Mouse (Mus musculus): Measurements from ENCODE around the gene Med15.

Med15 gene

DNA sequence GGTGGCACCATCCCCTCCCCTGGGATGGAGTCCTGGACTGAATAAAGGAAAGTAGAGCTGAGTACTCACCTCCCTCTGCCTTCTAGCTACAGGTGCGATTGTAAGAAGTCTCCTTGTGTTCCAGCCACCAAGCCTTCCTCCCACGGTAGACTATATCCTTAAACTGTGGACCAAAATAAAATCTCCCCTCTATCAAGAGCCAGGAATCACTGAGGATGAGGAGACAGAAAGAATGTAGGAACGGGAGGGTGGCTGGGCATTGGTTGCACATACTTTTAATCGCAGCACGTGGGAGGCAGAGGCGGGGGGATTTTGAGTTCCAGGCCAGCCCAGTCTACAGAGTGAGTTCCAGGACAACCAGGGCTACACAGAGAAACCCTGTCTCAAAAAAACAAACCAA lies 260 bp downstream of the Med15 start:
- DNase-seq (ENCODE audit: low spot score in 2 of 2), result no peak

GRCm38 (mm10) chr16:17732021-17732420 lies 670 bp downstream of the Med15 start:
- no peak for DNase-seq (ENCODE audit: low spot score in 2 of 2)

GRCm38 (mm10) chr16:17729974-17730373 lies 2.7 kb downstream of the Med15 start:
- no peak for DNase-seq (ENCODE audit: low spot score in 2 of 2)

- peak in 1 of 2 experiments; percentile 30 for DNase-seq (ENCODE audit: low spot score in 2 of 2)
These were observed 5.4 kb downstream of the Med15 start for GRCm38 (mm10) chr16:17727179-17727861.

DNA sequence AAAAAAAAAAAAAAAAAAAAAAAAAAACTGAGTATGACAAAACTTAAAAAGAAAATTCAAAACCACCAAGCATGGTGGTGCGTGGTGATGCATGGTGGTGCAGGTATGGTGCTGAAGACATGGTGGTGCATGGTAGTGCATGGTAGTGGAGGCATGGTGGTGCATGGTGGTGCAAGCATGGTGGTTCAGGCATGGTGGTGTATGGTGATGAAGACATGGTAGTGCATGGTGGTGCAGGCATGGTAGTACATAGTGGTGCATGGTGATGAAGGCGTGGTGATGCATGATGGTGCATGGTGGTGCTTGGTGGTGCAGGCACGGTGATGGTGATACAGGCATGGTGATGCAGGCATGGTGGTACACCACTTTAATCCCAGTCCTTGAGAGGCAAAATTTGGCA lies 8.2 kb downstream of the Med15 start:
- DNase-seq (ENCODE audit: low spot score in 2 of 2), result no peak

DNA sequence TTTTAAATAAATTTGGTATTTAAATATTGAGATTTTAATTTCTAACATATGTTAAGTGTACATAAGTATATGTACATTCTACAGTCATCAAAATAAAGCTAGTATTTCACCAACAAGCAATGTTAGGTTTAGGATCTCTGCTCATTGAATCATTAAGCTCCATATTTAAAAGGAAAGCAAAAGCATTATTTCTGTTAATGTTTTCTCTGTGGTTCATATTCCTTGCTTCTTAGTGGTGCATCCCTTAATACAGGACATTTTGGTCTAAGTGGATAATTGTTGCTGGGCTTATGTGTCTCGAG lies 9.4 kb downstream of the Med15 start:
- DNase-seq (ENCODE audit: low spot score in 2 of 2), result no peak

GRCm38 (mm10) chr16:17722461-17723324 lies 10.0 kb downstream of the Med15 start:
- peak; percentile 72 to 83 for DNase-seq (ENCODE audit: low spot score in 2 of 2)

DNA sequence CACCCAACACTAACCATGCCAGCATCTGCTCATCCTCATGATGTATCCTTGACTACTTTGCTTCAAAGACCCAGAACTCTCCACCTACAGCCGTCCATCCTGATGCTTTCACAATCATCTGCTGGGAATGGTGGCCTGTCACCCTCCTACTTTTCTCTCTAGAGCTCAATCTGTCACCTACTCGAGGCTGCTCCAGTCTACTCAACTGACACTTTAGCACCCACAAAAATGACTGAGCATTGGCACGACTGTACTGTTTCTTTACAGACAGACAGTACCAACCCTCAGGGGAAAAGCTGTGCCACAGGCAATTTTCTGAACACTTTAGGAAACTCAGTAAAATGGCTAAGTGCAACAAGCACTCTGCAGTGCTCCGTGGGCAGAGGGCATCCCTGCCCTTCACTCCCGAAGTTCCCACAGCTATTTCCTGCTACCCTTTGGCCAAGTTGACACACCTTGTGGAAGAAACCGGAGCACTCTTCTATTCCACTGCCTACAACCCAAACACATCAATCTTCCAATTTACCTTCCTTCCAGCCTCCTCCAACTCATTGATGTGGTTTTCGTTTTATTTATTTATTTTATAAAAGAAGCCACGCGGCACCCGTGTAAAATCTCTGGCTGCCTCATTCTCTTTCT lies 10.8 kb downstream of the Med15 start:
- DNase-seq (ENCODE audit: low spot score in 2 of 2), result no peak

DNA sequence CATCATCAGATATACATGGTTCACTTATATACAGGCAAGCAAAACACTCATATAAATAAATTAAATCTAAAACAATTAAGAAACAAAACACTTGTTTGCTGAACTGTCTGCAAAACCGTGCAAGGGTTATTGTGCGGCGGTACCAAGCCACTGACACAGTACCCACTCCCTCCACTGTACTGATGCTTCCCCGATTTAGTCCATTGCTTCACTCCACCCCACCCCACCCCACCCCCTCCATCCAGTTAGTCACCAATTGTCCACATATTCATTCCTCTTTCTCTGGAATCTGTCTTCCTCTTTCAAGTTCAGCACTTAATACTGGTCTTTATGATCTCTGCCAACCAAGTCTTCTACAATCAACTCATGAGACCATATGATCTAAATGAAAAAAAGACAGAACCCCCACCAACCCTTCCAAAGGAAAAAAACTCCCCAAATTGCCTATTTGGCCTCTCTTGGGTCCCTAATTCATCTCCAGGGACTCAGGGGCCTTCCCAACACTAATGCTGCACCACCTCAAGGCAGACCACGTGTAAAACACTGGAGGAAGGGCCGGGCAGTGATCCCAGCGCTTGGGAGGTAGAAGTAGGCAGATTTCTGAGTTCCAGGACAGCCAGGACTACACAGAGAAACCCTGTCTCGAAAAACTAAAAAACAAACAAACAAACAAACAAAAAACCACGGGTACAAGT lies 11.4 kb downstream of the Med15 start:
- no peak for DNase-seq (ENCODE audit: low spot score in 2 of 2)

GRCm38 (mm10) chr16:17717791-17718190 lies 14.9 kb downstream of the Med15 start:
- DNase-seq (ENCODE audit: low spot score in 2 of 2), result no peak

DNA sequence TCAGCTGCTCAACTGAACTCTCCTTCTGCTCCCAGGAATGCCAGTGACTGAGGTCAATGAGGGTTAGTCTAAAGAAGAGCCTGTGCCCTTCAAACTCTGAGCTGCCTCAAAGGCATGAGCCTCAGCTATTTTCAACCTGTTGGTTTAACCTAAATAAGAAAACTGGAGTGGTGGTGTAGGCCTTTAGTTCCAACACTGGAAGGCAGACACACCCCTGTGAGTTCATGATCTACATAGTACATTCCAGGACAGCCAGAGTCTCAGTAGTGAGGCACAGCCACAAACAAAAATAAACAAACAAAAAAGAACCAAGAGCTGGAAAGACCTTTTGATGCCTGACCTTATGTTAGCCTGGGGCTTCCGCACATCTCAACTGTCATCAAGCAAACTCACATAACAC lies 25.1 kb downstream of the Med15 start:
- no peak for DNase-seq (ENCODE audit: low spot score in 2 of 2)

- DNase-seq (ENCODE audit: low spot score in 2 of 2), result no peak
These were observed 31.7 kb downstream of the Med15 start for GRCm38 (mm10) chr16:17701043-17701405.

DNA sequence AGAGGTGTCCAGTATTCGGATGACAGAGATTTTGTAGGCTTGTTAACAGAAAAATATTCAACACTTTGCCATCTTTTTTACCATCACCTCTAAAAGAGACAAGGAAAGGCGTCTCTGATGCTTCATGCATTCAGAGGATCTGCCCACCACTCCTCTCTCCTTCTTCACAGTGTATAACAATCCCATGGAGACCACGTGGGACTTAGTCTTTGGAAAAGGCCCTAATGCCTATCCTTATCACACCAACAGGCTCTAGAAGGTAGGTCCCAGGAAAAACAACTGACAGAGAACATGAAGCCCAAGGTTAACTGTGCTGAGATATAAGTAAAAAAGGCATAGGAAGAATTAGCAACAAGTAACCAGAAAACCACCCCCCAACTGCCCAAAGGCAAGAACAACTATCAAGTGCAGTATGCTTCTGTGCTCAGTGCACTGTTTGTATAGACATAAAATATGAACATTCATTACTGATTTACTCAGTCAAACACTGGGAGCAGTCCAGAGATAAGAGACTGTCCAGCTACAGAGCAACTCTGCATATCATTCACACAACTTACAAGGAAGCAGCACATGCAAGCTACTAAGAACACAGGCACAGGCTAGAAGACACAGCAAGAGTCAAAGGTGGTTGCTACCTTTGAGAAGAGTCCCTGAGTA lies 32.2 kb downstream of the Med15 start:
- DNase-seq (ENCODE audit: low spot score in 2 of 2), result no peak

- DNase-seq (ENCODE audit: low spot score in 2 of 2), result no peak
These were observed 37.8 kb downstream of the Med15 start for GRCm38 (mm10) chr16:17694860-17695259.

- no peak for DNase-seq (ENCODE audit: low spot score in 2 of 2)
These were observed 62.8 kb downstream of the Med15 start for GRCm38 (mm10) chr16:17669886-17670285.

DNA sequence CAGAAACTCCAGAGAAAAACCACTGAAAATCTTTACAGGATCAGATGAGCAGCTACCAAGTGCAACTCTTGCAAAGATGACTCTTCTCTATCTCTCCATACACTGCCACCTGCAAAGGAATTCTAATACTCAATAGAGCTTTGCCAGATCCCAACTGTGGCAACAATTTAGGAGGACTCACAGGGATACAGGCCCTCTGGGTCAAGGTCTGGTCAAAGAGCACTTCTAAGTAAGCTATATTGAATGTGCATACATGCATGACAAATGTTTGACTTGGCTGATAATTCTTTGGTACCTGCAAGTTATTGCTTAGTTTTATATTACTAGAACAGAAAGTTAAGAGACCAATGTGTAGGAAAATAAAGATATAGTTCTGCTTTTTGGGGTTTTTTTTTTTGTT lies 67.1 kb downstream of the Med15 start:
- DNase-seq (ENCODE audit: low spot score in 2 of 2), result no peak

DNA sequence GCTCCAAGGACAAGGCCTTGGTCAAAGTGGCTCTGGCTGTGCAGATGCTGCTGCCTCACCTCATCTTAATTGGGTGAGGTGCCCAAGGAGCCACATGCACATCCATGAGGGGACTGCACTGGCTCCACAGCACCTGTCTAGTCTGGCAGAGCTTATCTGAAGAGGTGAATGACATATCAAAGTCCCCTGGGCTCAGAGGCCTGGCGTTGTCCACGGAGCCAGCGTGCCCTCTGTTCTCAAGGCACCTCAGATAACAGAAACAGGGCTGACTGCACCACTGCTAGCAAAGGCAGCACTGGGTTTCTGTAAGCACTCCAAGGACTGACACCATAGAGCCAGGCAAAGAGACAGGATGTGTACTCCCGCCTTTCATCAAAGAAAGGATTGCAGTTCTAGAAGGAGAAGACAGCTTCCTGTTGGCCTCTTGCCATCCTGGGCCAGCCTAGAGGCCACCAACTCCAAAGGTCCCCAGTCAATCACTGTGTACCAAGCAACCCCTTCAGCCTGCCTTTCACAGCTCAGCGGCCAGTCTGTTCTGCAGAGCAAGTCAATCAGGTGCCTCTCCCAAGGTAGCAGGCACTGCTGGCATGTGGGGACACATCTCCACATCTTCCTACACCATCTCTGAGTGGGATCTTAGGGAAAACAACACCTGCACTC lies 76.3 kb downstream of the Med15 start:
- DNase-seq (ENCODE audit: low spot score in 2 of 2), result no peak

DNA sequence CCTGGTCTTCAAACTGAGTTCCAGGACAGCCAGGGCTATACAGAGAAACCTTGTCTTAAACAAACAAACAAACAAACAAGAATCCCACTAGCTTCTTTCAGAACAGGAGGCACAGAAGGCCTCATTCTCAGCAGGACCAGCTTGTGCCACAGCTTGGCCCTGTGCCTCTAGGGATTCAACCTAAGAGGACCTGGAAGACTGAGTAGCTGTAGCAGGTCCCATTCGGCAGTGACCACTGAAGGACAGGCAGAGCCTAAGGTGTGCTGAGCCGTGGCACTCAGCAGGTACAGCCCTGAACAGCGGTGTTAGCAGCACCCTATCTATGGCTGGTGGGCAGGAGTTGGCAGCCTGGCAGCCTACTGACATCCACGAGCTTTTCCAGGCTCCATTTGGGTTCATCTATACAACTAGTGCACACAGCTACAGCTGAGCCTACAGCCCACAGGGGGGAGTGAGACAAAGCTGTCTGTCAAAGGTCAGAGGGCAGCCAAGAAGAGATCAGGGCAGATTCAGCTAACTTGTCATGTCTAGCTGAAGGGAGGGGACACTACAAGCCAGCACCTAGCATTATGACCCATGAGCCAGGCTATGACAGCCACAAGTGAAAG lies 78.4 kb downstream of the Med15 start:
- no peak for DNase-seq (ENCODE audit: low spot score in 2 of 2)

GRCm38 (mm10) chr16:17653601-17654000 lies 79.1 kb downstream of the Med15 start:
- no peak for DNase-seq (ENCODE audit: low spot score in 2 of 2)

- DNase-seq (ENCODE audit: low spot score in 2 of 2), result no peak
These were observed 80.1 kb downstream of the Med15 start for GRCm38 (mm10) chr16:17652607-17653006.

GRCm38 (mm10) chr16:17650711-17651110 lies 82.0 kb downstream of the Med15 start:
- no peak for DNase-seq (ENCODE audit: low spot score in 2 of 2)
